Mouse (Mus musculus) liver, postnatal 0 days (tissue): Measurements from ENCODE around the gene Scyl1. TPM values are rescaled to one million over a fixed set of nuclear protein-coding genes. Genes with fewer than 3 reads are reported as not detected.

Experiments used
- ATAC-seq: fragments of 200-750 bp; cut with Nextera tagmentation; 2 replicates; pipeline ENCODE4 v1.8.0; 2017; ENCODE audit warnings: mild to moderate bottlenecking, moderate library complexity
- DNase-seq: peaks from one replicate; pipeline ENCODE4 v3.0.0-alpha.2; 2016
- H3K27ac ChIP-seq: fragments of 300-500 bp; sonication (generic); 2 replicates; pipeline ENCODE4 v1.5.1; 2014; ENCODE audit warnings: antibody characterized with exemption, moderate library complexity, mild to moderate bottlenecking, low read depth
- H3K27me3 ChIP-seq: fragments of 300-500 bp; sonication (generic); 2 replicates; pipeline ENCODE4 v1.6.1; 2014; ENCODE audit warnings: low read length, control low read depth, mixed read lengths; ENCODE audit not compliant: insufficient read depth
- H3K36me3 ChIP-seq: fragments of 300-500 bp; sonication (generic); replicated peaks from 2 replicates; pipeline ENCODE4 v1.6.1; 2014; ENCODE audit warnings: mild to moderate bottlenecking, control low read depth, low read length, moderate library complexity, mixed read lengths; ENCODE audit not compliant: insufficient read depth
- H3K4me1 ChIP-seq: fragments of 300-500 bp; sonication (generic); 2 replicates; pipeline ENCODE4 v1.6.1; 2014; ENCODE audit warnings: antibody characterized with exemption, mild to moderate bottlenecking, control low read depth; ENCODE audit not compliant: insufficient read depth
- H3K4me2 ChIP-seq: fragments of 300-500 bp; sonication (generic); 2 replicates; pipeline ENCODE4 v1.6.1; 2014; ENCODE audit warnings: low read depth, mild to moderate bottlenecking, low read length, moderate library complexity, mixed read lengths
- H3K4me3 ChIP-seq: fragments of 300-500 bp; sonication (generic); 2 replicates; pipeline ENCODE4 v1.5.1; 2014; ENCODE audit warnings: low read depth, low read length
- H3K9ac ChIP-seq: fragments of 300-500 bp; sonication (generic); replicated peaks from 2 replicates; pipeline ENCODE4 v1.6.1; 2014; ENCODE audit warnings: mild to moderate bottlenecking, moderate library complexity
- H3K9me3 ChIP-seq: fragments of 300-500 bp; sonication (generic); 2 replicates; pipeline ENCODE4 v1.6.1; 2016; ENCODE audit warnings: mild to moderate bottlenecking, control low read depth, low read length, mixed read lengths
- CTCF ChIP-seq: sonication (generic); IDR thresholded peaks from 2 replicates; pipeline ENCODE4 v1.5.1; 2016; ENCODE audit warnings: antibody characterized with exemption, low read depth
- EP300 ChIP-seq: IDR thresholded peaks from 2 replicates; pipeline ENCODE4 v1.6.1; 2016; ENCODE audit warnings: antibody characterized with exemption, low read depth, mild to moderate bottlenecking
- WGBS: fragments of 180-500 bp; shearing (Covaris S2); extraction: QIAGEN DNeasy Blood & Tissue Kit; methylation state at CpG from one replicate; pipeline ENCODE4 v1.1.7; 2014; ENCODE audit not compliant: insufficient replicate concordance; 5-methylcytosine and 5-hydroxymethylcytosine counted together
- polyA plus RNA-seq: library from polyadenylated mRNA; unstranded; fragments of >200 nt; fragmentation: Nextera tagmentation; extraction: Ambion mirVana; gene quantifications from 2 replicates; pipeline ENCODE4 v1.2.1, GENCODE M21; 2015

The Scyl1 gene
- polyA plus RNA-seq, 1 experiment from 2014 or later: 16.9 TPM

DNA sequence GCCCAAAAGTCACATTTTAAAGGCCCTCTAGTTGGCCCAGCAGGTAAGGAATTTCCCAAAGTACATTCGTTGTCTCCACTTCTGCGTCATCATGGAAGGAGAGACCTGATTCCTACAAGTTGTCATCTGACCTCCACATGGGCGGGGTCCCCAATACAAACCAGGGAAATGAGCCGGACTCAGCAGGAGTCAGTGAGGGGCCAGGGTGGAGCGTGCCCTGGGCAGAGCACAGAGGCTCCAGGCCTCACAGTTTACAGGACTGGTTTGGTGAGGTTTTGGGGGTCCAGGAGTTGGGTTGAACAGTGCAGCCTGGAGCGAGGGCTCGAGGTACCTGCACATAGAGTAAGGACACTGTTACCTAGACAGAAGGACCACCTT lies 38.5 kb upstream of the Scyl1 start:
- TF ChIP-seq CTCF (no peak), EP300 (no peak)
- ATAC-seq: no peak
- no peak overlapping the region for H3K4me2 ChIP-seq
- peaks cover 61% of the 10 kb centered on the region for H3K4me1 ChIP-seq
- 78% methylated on average over 7 of the region's 7 CpGs for WGBS
- H3K4me3 ChIP-seq: no peak overlapping the region
- no peak overlapping the region; the same call in 1 of the 2 replicates for H3K9ac ChIP-seq
- H3K27ac ChIP-seq: peak overlapping the region; percentile 72
- H3K9me3 ChIP-seq: no peaks in the 10 kb centered on the region
- no peak for DNase-seq
- no peaks in the 10 kb centered on the region for H3K27me3 ChIP-seq
- H3K36me3 ChIP-seq: no peaks in the 10 kb centered on the region

DNA sequence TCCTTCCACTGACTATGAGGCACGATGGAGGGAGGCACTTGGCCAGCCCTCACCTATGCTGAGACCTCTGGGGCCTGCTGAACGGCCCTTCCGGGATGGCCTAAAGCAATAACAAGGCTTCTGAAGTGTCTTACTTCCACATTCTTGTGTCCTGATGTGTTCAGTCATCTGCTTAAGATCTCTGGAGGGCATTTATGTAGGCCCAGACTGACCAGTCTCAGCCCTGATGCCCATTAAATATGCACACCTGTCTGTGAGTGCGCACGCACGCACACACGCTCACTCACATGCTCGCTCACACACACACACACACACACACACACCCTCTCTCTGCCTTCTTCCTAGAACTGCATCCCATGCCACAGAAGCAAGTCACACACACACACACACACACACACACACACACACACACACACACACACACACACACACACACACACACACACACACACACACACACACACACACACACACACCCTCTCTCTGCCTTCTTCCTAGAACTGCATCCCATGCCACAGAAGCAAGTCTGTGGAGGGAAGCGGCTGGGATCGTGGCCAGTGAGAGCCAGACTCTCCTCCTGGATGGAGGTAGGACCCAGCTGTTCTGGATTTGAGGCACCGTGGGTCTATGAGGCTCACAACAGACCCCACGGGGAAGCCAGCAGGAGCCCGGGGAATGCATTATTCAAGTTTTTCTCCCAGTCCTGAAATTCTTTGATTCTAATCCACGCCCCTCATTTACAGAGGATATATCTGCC lies 37.9 kb upstream of the Scyl1 start:
- DNase-seq (no peak), ATAC-seq (no peak)
- Histone ChIP-seq H3K4me1 (peaks cover 67% of the 10 kb centered on the region), H3K27ac (peak overlapping the region; percentile 72; the same call in 1 of the 2 replicates), H3K9ac (0 out of 2 replicates have a peak overlapping the region, but pooled peaks have one; percentile 6), H3K27me3 (no peaks in the 10 kb centered on the region), H3K9me3 (no peaks in the 10 kb centered on the region), H3K4me2 (no peak overlapping the region), H3K4me3 (no peak overlapping the region), H3K36me3 (no peaks in the 10 kb centered on the region)
- 78% methylated on average over 14 of the region's 14 CpGs for WGBS
- TF ChIP-seq CTCF (no peak), EP300 (no peak)

DNA sequence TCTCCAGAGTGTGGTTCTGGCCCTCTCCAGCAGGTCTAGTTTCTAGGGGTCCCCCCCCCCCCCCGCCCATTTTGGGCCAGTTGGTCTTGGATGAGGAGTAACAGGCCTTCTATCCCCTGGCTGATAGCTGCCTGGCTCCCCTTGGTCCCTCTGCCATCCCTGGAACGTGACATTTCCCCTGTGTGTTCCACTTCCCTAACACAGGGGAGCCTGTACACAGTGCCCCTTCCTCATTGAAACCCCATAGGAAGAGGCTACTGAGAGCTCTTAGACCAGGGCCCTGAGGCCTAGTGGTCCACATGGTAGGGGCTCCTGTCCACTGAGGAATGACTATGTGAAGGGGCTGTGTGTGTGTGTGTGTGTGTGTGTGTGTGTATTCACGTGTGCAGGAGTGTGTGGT lies 36.5 kb upstream of the Scyl1 start:
- no peak overlapping the region for H3K9ac ChIP-seq
- H3K4me3 ChIP-seq: no peak overlapping the region
- no peaks in the 10 kb centered on the region for H3K9me3 ChIP-seq
- H3K36me3 ChIP-seq: no peaks in the 10 kb centered on the region
- H3K27me3 ChIP-seq: no peaks in the 10 kb centered on the region
- no peak for TF ChIP-seq EP300
- no peak for TF ChIP-seq CTCF
- no peak for ATAC-seq
- H3K4me1 ChIP-seq: peaks cover 69% of the 10 kb centered on the region
- H3K27ac ChIP-seq: peak overlapping the region; percentile 98
- no peak for DNase-seq
- H3K4me2 ChIP-seq: no peak overlapping the region
- 45% methylated on average over 2 of the region's 3 CpGs for WGBS

DNA sequence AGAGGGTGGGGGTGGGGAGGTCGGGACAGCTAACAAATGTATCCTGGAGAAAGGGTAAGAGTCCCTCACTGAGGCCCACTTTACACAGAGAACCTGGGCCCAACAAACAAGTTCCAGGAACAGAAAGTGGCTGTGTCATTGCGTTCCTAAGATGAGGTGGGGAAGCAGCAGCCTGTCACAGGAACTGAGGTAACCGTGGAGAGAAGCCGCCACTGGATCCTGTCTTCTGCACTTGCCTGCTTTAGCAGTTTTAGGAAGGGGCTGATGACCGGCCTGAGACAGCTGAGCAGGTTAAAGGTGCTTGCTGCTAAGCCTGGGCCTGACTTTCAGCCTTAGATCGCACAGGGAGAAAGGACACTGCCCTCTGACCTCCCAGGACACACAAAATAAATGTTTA lies 35.6 kb upstream of the Scyl1 start:
- H3K4me2 ChIP-seq: peak overlapping the region; percentile 48
- no peak for TF ChIP-seq CTCF
- no peak for TF ChIP-seq EP300
- no peaks in the 10 kb centered on the region for H3K27me3 ChIP-seq
- no peaks in the 10 kb centered on the region for H3K36me3 ChIP-seq
- peak overlapping the region; percentile 98 for H3K27ac ChIP-seq
- no peaks in the 10 kb centered on the region for H3K9me3 ChIP-seq
- H3K4me1 ChIP-seq: peaks cover 65% of the 10 kb centered on the region
- H3K4me3 ChIP-seq: no peak overlapping the region
- H3K9ac ChIP-seq: peak overlapping the region; percentile 56
- ATAC-seq (no peak), DNase-seq (peak; percentile 56)
- 18% methylated on average over 6 of the region's 6 CpGs for WGBS

DNA sequence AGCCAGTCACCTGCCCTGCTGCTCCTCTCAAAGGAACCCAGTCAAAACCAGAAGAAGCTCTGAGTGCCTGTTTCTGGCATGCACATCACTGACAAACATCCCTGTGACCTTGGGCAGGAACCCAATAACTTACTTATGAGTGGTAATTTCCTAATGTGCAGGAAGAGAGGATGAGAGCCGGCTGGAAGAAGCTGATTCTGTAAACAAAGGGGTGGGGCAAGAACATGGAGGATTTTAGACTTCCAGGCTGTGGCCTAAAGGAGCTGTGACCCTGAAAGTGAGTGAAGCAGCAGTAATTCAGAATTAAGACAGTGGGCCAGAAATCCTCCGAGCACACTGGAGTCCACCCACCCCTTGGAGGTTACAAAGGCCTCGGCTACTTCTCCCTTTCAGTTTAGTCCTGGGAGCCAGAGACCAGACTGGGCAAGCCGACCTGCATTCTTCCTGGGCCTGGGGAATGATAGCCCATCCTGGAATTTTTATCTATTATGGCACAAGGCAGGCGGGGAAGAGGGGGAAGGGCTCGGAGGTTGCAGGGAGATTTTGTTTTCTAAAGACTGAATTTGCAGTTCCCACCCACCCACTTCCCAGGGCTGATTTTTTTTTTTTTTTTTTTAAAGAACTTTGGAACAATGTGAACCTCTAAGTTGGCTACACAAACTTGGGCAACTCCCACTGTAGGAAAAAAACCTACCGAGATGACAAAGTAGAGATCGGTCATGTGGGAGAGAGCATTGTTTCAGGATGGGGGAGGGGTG lies 35.0 kb upstream of the Scyl1 start:
- H3K36me3 ChIP-seq: peaks cover under 1% of the 10 kb centered on the region; the same call in 1 of the 2 replicates
- H3K4me1 ChIP-seq: peaks cover 61% of the 10 kb centered on the region
- H3K9ac ChIP-seq: peak overlapping the region; percentile 56
- no peak for DNase-seq
- 0 out of 2 replicates have a peak overlapping the region, but pooled peaks have one; percentile 1 for H3K4me3 ChIP-seq
- WGBS: 19% methylated on average over 8 of the region's 8 CpGs
- H3K27me3 ChIP-seq: no peaks in the 10 kb centered on the region
- TF ChIP-seq EP300 (peak; percentile 40; the same call in 1 of the 2 replicates), CTCF (no peak)
- no peak for ATAC-seq
- peak overlapping the region; percentile 48 for H3K4me2 ChIP-seq
- H3K27ac ChIP-seq: peak overlapping the region; percentile 98
- no peaks in the 10 kb centered on the region for H3K9me3 ChIP-seq

DNA sequence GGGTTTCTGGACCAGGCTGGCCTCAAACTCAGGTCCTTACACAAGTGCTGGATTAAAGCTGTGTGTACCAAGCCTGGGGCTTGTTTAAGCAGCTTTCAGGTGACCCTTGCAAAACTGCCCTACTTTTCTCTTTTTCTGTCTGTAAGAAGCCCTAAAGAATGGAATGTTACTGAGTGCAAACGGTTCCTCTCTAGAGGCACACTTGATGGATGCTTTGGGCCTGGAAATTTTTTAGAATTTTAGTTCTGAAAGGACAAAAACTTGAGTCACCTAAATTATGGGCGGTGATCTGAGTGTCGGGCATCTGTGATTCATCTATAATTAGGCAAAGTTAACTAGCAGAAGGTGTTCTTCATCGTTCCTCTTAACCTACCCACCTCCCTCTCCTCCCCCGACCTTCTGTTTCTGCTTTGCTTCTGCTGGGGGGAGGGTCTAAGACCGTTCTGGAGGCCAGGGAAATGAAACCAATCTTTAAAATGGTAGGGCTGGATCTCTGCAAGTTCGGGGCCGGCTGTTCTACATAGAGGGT lies 33.2 kb upstream of the Scyl1 start:
- 35% methylated on average over 8 of the region's 8 CpGs for WGBS
- H3K4me3 ChIP-seq: peak overlapping the region; percentile 84; the same call in 1 of the 2 replicates

More for the DNA sequence above, 33.2 kb upstream of the Scyl1 start:
- Histone ChIP-seq H3K27me3 (no peaks in the 10 kb centered on the region), H3K9me3 (no peaks in the 10 kb centered on the region), H3K4me2 (peak overlapping the region; percentile 73), H3K27ac (peak overlapping the region; percentile 98), H3K36me3 (peaks cover 17% of the 10 kb centered on the region), H3K9ac (peak overlapping the region; percentile 95), H3K4me1 (peaks cover 43% of the 10 kb centered on the region)
- DNase-seq (no peak), ATAC-seq (no peak)
- TF ChIP-seq EP300 (no peak), CTCF (no peak)
